ENCODE assay signal across 9 mouse cellular contexts in the genomic region with DNA sequence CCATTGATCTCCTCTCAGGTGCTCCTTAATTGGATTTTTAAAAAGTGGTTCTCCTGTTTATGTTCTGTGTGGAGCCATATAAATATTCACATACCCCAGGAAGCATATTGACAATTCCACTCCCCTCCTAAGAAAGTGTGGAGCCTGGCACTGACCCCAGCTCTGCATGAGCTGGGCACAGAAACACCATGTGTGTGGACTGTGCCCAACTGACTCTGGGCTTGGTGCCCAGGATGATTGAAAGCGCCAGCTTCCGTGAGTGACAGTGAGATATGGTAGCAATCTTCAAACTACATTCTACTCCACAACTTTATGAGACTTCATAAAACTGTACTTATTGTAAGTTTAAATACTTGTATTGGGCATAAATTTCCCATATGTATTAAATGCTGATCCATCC. TPM values are rescaled to one million over a fixed set of nuclear protein-coding genes. Genes with fewer than 3 reads are reported as not detected.
DNase-seq lines count a peak whose midpoint lies in the region; ATAC-seq lines count a peak whose summit lies in the region.
"Had no signal": no experiment of that assay in that cellular context is flagged by ENCODE, and none has a peak within 500 bp of the region (broad histone marks: within the 10 kb centered on the region; RNA-seq: fewer than 3 reads in every experiment).

No protein-coding gene starts in this region.

- no peak overlapping the region for H3K4me3 ChIP-seq in hindbrain, embryonic 16.5 days (ENCODE audit: low read length)
- H3K4me3 ChIP-seq: liver, embryonic 12.5 days had no signal

- intact Hi-C loops in left cerebral cortex, postnatal 36 days (cut with DNase I) = no loop called here

- H3K36me3 ChIP-seq in hindbrain, embryonic 16.5 days (ENCODE audit: control insufficient read depth, insufficient read depth, low read length) = no peaks in the 10 kb centered on the region
- H3K36me3 ChIP-seq: liver, embryonic 12.5 days had no signal

- peak; percentile 42 to 54 for DNase-seq in layer of hippocampus, postnatal 10 days (ENCODE audit: low spot score in 2 of 2)
- no peak for DNase-seq in layer of hippocampus, adult 9-11 months
- DNase-seq in cerebellum, postnatal 25 days = peak; percentile 87 to 92
- no peak for DNase-seq in left cerebral cortex, postnatal 36 days (ENCODE audit: low spot score in 2 of 2)
- no peak for DNase-seq in B cell, adult 2 months

- 63% methylated on average over 2 of the region's 2 CpGs for WGBS in hindbrain, embryonic 16.5 days

- no peak overlapping the region for H3K9ac ChIP-seq in hindbrain, embryonic 16.5 days (ENCODE audit: low read depth, low read length)
- H3K9ac ChIP-seq: liver, embryonic 12.5 days had no signal

- peak; percentile 82 for ATAC-seq in cerebellum, adult (ENCODE audit: insufficient number of reproducible peaks, low FRiP score, low TSS enrichment)
- peak; percentile 90 for ATAC-seq in hindbrain, embryonic 16.5 days
- ATAC-seq: inflammation-experienced regulatory T-cells, adult 6 months; liver, embryonic 12.5 days had no signal

- H3K9me3 ChIP-seq in hindbrain, embryonic 16.5 days (ENCODE audit: control insufficient read depth, low read length) = no peaks in the 10 kb centered on the region
- H3K9me3 ChIP-seq: liver, embryonic 12.5 days had no signal

- H3K27ac ChIP-seq in hindbrain, embryonic 16.5 days (ENCODE audit: low read depth, low read length) = no peak overlapping the region
- H3K27ac ChIP-seq: liver, embryonic 12.5 days had no signal

- no peak overlapping the region for H3K4me2 ChIP-seq in hindbrain, embryonic 16.5 days (ENCODE audit: low read length)
- H3K4me2 ChIP-seq: liver, embryonic 12.5 days had no signal

- H3K27me3 ChIP-seq in hindbrain, embryonic 16.5 days (replicated peaks; ENCODE audit: control insufficient read depth, insufficient read depth, low read length) = no peaks in the 10 kb centered on the region
- H3K27me3 ChIP-seq: liver, embryonic 12.5 days had no signal

- H3K4me1 ChIP-seq in hindbrain, embryonic 16.5 days (ENCODE audit: control insufficient read depth, insufficient read depth, low read depth, low read length) = no peaks in the 10 kb centered on the region
- H3K4me1 ChIP-seq: liver, embryonic 12.5 days had no signal

RNA-seq across cellular contexts. Expression of a gene that starts 35.4 kb away (rescaled TPM):
- 10 to 100 TPM; 36.5 to 39.8 TPM for total RNA-seq in layer of hippocampus, postnatal 10 days (2021)
- 3.9 and 4.4 TPM in 2 replicates for polyA plus RNA-seq in hindbrain, embryonic 16.5 days (2015; fragmentation: Nextera tagmentation; extraction: Ambion mirVana)
- 10 to 100 TPM; 24.8 to 27.8 TPM for total RNA-seq in left cerebral cortex, postnatal 36 days (2021)

RNA-seq across cellular contexts. Expression of a gene that starts 39.8 kb away (rescaled TPM):
- 10 to 100 TPM; 32.0 to 36.8 TPM for total RNA-seq in layer of hippocampus, postnatal 10 days (2021)
- 51.6 and 51.7 TPM in 2 replicates for polyA plus RNA-seq in hindbrain, embryonic 16.5 days (2015; fragmentation: Nextera tagmentation; extraction: Ambion mirVana)
- total RNA-seq in left cerebral cortex, postnatal 36 days (2021) = 10 to 100 TPM; 14.2 to 18.4 TPM

Comparison
In these comparisons a context has a peak if more than half of its experiments do, and no peak if none do; other contexts are left out.
1. DNase-seq: peak in layer of hippocampus, postnatal 10 days (2 of 2) and cerebellum, postnatal 25 days (2 of 2); none in layer of hippocampus, adult 9-11 months (single experiment), left cerebral cortex, postnatal 36 days (0 of 2) and B cell, adult 2 months (0 of 2).